23 mouse cellular contexts compared by ENCODE assay signal in the genomic region with DNA sequence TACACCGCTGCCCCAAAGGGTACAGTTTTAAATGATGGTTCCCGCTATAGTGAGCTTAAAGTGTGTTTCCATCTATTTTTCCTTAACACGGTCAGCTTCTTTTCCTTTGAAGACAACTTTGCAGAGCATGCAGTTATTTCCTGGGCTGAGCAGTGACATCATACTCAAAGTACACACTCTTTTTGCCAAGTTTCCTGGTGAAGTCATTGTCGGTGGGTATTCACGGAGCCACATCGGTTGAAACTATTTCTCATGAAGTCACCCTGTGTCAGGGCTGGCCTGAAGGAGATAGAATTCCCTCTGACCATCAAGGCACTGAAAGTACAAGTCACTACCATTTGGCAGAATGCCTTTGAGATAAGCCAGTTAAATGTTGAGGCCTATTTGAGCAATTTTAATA. TPM values are rescaled to one million over a fixed set of nuclear protein-coding genes. Genes with fewer than 3 reads are reported as not detected.
A peak's percentile ranks its signal among the peaks of the same experiment; 100 is the strongest.
DNase-seq lines count a peak whose midpoint lies in the region; ATAC-seq and TF ChIP-seq lines count a peak whose summit lies in the region.
"Had no signal": no experiment of that assay in that cellular context is flagged by ENCODE, and none has a peak within 500 bp of the region (broad histone marks: within the 10 kb centered on the region; RNA-seq: fewer than 3 reads in every experiment).

No protein-coding gene starts in this region.

- TF ChIP-seq POLR2A in lung, adult 2 months (IDR thresholded peaks at IDR 0.05; ENCODE audit: borderline replicate concordance, extremely low read depth, low read depth, low read length) = no peak

- H3K9ac ChIP-seq in lung, postnatal 0 days (replicated peaks; ENCODE audit: low read depth) = no peak overlapping the region
- H3K9ac ChIP-seq in neural tube, embryonic 15.5 days (replicated peaks) = no peak overlapping the region
- H3K9ac ChIP-seq: forebrain, embryonic 13.5 days; forebrain, postnatal 0 days; heart, embryonic 15.5 days; hindbrain, embryonic 13.5 days had no signal

- no peak overlapping the region for H3K4me3 ChIP-seq in lung, postnatal 0 days (ENCODE audit: low read depth, low read length)
- H3K4me3 ChIP-seq in lung, adult 2 months (replicated peaks; ENCODE audit: extremely low read depth, low read depth, low read length) = no peak overlapping the region
- H3K4me3 ChIP-seq in neural tube, embryonic 15.5 days (replicated peaks) = no peak overlapping the region
- H3K4me3 ChIP-seq: embryonic facial prominence, embryonic 10.5 days; forebrain, embryonic 13.5 days; gastrocnemius, adult 2 months; heart, embryonic 10.5 days; heart, embryonic 15.5 days; hindbrain, embryonic 13.5 days had no signal

- no peak for TF ChIP-seq EP300 in lung, postnatal 0 days (IDR thresholded peaks at IDR 0.05)

- no peaks in the 10 kb centered on the region for H3K36me3 ChIP-seq in lung, postnatal 0 days (ENCODE audit: insufficient read depth, low read length)
- no peaks in the 10 kb centered on the region for H3K36me3 ChIP-seq in neural tube, embryonic 15.5 days
- H3K36me3 ChIP-seq: embryonic facial prominence, embryonic 10.5 days; heart, embryonic 10.5 days; heart, embryonic 15.5 days; hindbrain, embryonic 13.5 days had no signal

- intact Hi-C loops in heart, postnatal 10 days (cut with DNase I) = no loop called here
- intact Hi-C loops in heart, postnatal 25 days (cut with DNase I) = no loop called here

- WGBS in lung, postnatal 0 days = 42% methylated on average over 6 of the region's 6 CpGs
- 40% methylated on average over 6 of the region's 6 CpGs for WGBS in lung, adult 2 months
- 82% methylated on average over 6 of the region's 6 CpGs for WGBS in neural tube, embryonic 15.5 days

- H3K27me3 ChIP-seq in lung, postnatal 0 days (replicated peaks; ENCODE audit: insufficient read depth, low read length) = no peaks in the 10 kb centered on the region
- no peaks in the 10 kb centered on the region for H3K27me3 ChIP-seq in neural tube, embryonic 15.5 days (replicated peaks)
- H3K27me3 ChIP-seq: CH12.LX; forebrain, embryonic 13.5 days; heart, embryonic 15.5 days; hindbrain, embryonic 13.5 days had no signal

- no peak for TF ChIP-seq CTCF in lung, postnatal 0 days (IDR thresholded peaks at IDR 0.05)
- TF ChIP-seq CTCF in lung, adult 2 months (IDR thresholded peaks at IDR 0.05; ENCODE audit: insufficient read depth, low read length) = no peak

- H3K4me1 ChIP-seq in lung, postnatal 0 days (ENCODE audit: insufficient read depth, low read depth, low read length) = no peaks in the 10 kb centered on the region; the same call in 1 of the 2 replicates
- H3K4me1 ChIP-seq in lung, adult 2 months (ENCODE audit: control insufficient read depth, insufficient read depth, low read length) = peaks cover 4% of the 10 kb centered on the region; the same call in 1 of the 2 replicates
- H3K4me1 ChIP-seq in neural tube, embryonic 15.5 days = no peaks in the 10 kb centered on the region
- H3K4me1 ChIP-seq: embryonic facial prominence, embryonic 10.5 days; forebrain, embryonic 13.5 days; heart, embryonic 10.5 days; heart, embryonic 15.5 days; hindbrain, embryonic 13.5 days had no signal

- no peak overlapping the region for H3K4me2 ChIP-seq in lung, postnatal 0 days (replicated peaks; ENCODE audit: low read depth, low read length)
- no peak overlapping the region for H3K4me2 ChIP-seq in neural tube, embryonic 15.5 days
- H3K4me2 ChIP-seq: forebrain, embryonic 13.5 days; heart, embryonic 15.5 days; hindbrain, embryonic 13.5 days had no signal

- peak; percentile 53; the same call in 1 of the 2 replicates for ATAC-seq in lung, postnatal 0 days
- ATAC-seq in neural tube, embryonic 15.5 days (ENCODE audit: low FRiP score) = no peak
- ATAC-seq: forebrain, embryonic 13.5 days; forebrain, postnatal 0 days; hindbrain, postnatal 0 days had no signal

- H3K27ac ChIP-seq in lung, postnatal 0 days (ENCODE audit: low read length) = no peak overlapping the region
- H3K27ac ChIP-seq in neural tube, embryonic 15.5 days (replicated peaks) = no peak overlapping the region
- H3K27ac ChIP-seq: embryonic facial prominence, embryonic 10.5 days; forebrain, embryonic 13.5 days; gastrocnemius, adult 2 months; heart, embryonic 10.5 days; heart, embryonic 15.5 days; hindbrain, embryonic 13.5 days; hindbrain, postnatal 0 days had no signal

- no peaks in the 10 kb centered on the region for H3K9me3 ChIP-seq in lung, postnatal 0 days (ENCODE audit: low read length)
- H3K9me3 ChIP-seq in neural tube, embryonic 15.5 days (replicated peaks) = no peaks in the 10 kb centered on the region
- H3K9me3 ChIP-seq: embryonic facial prominence, embryonic 10.5 days; forebrain, embryonic 13.5 days; heart, embryonic 10.5 days; heart, embryonic 15.5 days; hindbrain, embryonic 13.5 days had no signal

- DNase-seq in heart, postnatal 10 days = peak; percentile 13 to 20
- no peak for DNase-seq in heart, postnatal 25 days (ENCODE audit: low spot score)
- DNase-seq in lung, postnatal 0 days (ENCODE audit: low spot score) = peak; percentile 66
- no peak for DNase-seq in lung, adult 2 months
- peak; percentile 9 for DNase-seq in lung, postnatal 25 days (ENCODE audit: low spot score)
- DNase-seq: adrenal gland, adult 2 months; adrenal gland, postnatal 25 days; cerebellum, adult 18-20 months; cerebellum, adult 9-11 months; cerebellum, postnatal 36 days; forebrain, postnatal 0 days; gastrocnemius, adult 2 months; gastrocnemius, postnatal 36 days; heart, adult 11 months had no signal

RNA-seq across cellular contexts. Expression of a gene that starts 45.8 kb away (rescaled TPM):
- total RNA-seq in heart, postnatal 10 days (2021) = 1 to 10 TPM; 4.9 TPM
- 1 to 10 TPM; 2.3 to 3.4 TPM for total RNA-seq in heart, postnatal 25 days (2021)
- 5.2 and 8.3 TPM in 2 replicates for polyA plus RNA-seq in lung, postnatal 0 days (2015; fragmentation: Nextera tagmentation; extraction: Ambion mirVana)
- 8.4 and 10.8 TPM in 2 replicates for polyA plus RNA-seq in lung, adult 2 months (2012; rRNA removed)
- 13.0 and 14.0 TPM in 2 replicates for polyA plus RNA-seq in neural tube, embryonic 15.5 days (2015; fragmentation: Nextera tagmentation; extraction: Ambion mirVana)
- total RNA-seq: CH12.LX; hematopoietic stem cell, adult 5-6 weeks had no signal

Comparison
In these comparisons a context has a peak if more than half of its experiments do, and no peak if none do; other contexts are left out.
1. DNase-seq: peak in heart, postnatal 10 days (2 of 2), lung, postnatal 0 days (single experiment) and lung, postnatal 25 days (single experiment); none in heart, postnatal 25 days (single experiment) and lung, adult 2 months (single experiment).